Mouse (Mus musculus): ENCODE data around the gene Tbce. TPM values are rescaled to one million over a fixed set of nuclear protein-coding genes. Genes with fewer than 3 reads are reported as not detected.

Gene Tbce
- polyA plus RNA-seq, 1 experiment from 2014 or later: 69.1 TPM

GRCm38 (mm10) chr13:13969796-13970195 lies 69.6 kb downstream of the Tbce start:
- H3K27ac ChIP-seq (ENCODE audit: low read depth, low read length): no peak overlapping the region
- H3K36me3 ChIP-seq (ENCODE audit: control insufficient read depth, insufficient read depth, low read length): 0 out of 2 replicates have a peak, but pooled peaks cover 2% of the 10 kb centered on the region
- 91% methylated on average over 1 of the region's 1 CpGs for WGBS
- no peak overlapping the region for H3K4me2 ChIP-seq (ENCODE audit: low read depth)
- no peaks in the 10 kb centered on the region for H3K27me3 ChIP-seq (ENCODE audit: control insufficient read depth, insufficient read depth, low read length)
- no peaks in the 10 kb centered on the region for H3K9me3 ChIP-seq (ENCODE audit: control insufficient read depth, low read length)
- H3K9ac ChIP-seq (ENCODE audit: low read length): no peak overlapping the region
- DNase-seq (ENCODE audit: low spot score): no peak
- no peaks in the 10 kb centered on the region for H3K4me1 ChIP-seq (ENCODE audit: control insufficient read depth, insufficient read depth, low read length)
- no peak for ATAC-seq (ENCODE audit: insufficient read depth, low FRiP score, low TSS enrichment)
- H3K4me3 ChIP-seq (ENCODE audit: low read depth, low read length): no peak overlapping the region

- Histone ChIP-seq H3K27ac (ENCODE audit: low read depth, low read length) (no peak overlapping the region), H3K27me3 (ENCODE audit: control insufficient read depth, insufficient read depth, low read length) (no peaks in the 10 kb centered on the region), H3K4me3 (ENCODE audit: low read depth, low read length) (no peak overlapping the region), H3K9ac (ENCODE audit: low read length) (no peak overlapping the region), H3K36me3 (ENCODE audit: control insufficient read depth, insufficient read depth, low read length) (peaks cover 2% of the 10 kb centered on the region; the same call in 1 of the 2 replicates), H3K4me2 (ENCODE audit: low read depth) (no peak overlapping the region), H3K4me1 (ENCODE audit: control insufficient read depth, insufficient read depth, low read length) (no peaks in the 10 kb centered on the region), H3K9me3 (ENCODE audit: control insufficient read depth, low read length) (no peaks in the 10 kb centered on the region)
- ATAC-seq (ENCODE audit: insufficient read depth, low FRiP score, low TSS enrichment) (no peak), DNase-seq (ENCODE audit: low spot score) (no peak)
- 87% methylated on average over 4 of the region's 4 CpGs for WGBS
Measured at GRCm38 (mm10) chr13:13968629-13969111, 70.8 kb downstream of the Tbce start.

DNA sequence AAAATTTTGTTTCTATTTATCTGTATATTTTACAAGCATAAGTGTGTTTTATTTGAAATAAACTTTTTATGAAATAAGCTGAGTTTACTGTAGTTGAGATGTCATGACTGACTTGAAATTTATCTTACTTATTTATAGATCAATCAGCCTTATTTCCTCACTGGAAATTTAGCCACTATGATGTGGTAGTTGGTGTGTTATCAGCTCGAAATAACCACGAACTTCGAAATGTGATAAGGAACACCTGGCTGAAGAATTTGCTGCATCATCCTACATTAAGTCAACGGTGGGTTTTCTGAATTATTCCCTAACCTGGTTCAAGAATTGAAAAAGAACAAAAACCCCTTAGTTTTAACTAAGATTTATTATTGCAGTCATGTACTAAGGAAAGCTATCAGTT lies 73.3 kb downstream of the Tbce start:
- no peak overlapping the region for H3K9ac ChIP-seq (ENCODE audit: low read length)
- no peaks in the 10 kb centered on the region for H3K27me3 ChIP-seq (ENCODE audit: control insufficient read depth, insufficient read depth, low read length)
- WGBS: 90% methylated on average over 4 of the region's 4 CpGs
- no peaks in the 10 kb centered on the region for H3K9me3 ChIP-seq (ENCODE audit: control insufficient read depth, low read length)
- no peak overlapping the region for H3K4me2 ChIP-seq (ENCODE audit: low read depth)
- no peak overlapping the region for H3K4me3 ChIP-seq (ENCODE audit: low read depth, low read length)
- DNase-seq (ENCODE audit: low spot score): no peak
- H3K4me1 ChIP-seq (ENCODE audit: control insufficient read depth, insufficient read depth, low read length): no peaks in the 10 kb centered on the region
- no peak overlapping the region for H3K27ac ChIP-seq (ENCODE audit: low read depth, low read length)
- ATAC-seq (ENCODE audit: insufficient read depth, low FRiP score, low TSS enrichment): no peak
- H3K36me3 ChIP-seq (ENCODE audit: control insufficient read depth, insufficient read depth, low read length): peaks cover 2% of the 10 kb centered on the region; the same call in 1 of the 2 replicates

DNA sequence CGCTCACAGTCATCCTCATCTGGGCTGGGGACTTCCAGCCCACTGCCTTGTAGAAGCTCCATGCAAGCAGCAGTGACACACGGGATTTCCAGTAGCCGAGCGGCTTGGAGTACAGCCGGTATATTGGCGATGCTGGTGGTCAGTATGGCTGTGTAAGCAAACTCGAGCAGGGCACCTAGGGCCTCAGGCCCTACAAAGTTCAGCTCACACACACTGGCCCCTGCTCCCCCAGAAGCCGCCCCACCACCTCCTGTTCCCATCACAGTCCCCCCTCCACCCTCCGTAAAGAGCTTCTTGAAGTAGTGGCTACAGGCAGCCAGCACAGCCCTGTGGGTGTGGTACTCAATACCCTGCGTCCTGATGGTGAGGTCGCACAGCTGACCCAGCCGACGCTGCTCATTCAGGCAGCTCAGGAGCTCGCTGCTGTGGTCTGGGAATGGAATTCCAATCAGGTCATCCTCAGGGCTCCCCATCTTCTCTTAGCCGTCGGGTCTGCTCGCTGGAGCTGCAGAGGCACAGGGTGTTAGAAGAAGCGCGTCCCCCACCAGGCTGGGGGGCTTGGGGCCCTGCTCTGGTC lies 74.0 kb downstream of the Tbce start:
- Histone ChIP-seq H3K9ac (ENCODE audit: low read length) (no peak overlapping the region), H3K27ac (ENCODE audit: low read depth, low read length) (no peak overlapping the region), H3K27me3 (ENCODE audit: control insufficient read depth, insufficient read depth, low read length) (no peaks in the 10 kb centered on the region), H3K9me3 (ENCODE audit: control insufficient read depth, low read length) (no peaks in the 10 kb centered on the region), H3K4me1 (ENCODE audit: control insufficient read depth, insufficient read depth, low read length) (no peaks in the 10 kb centered on the region), H3K4me3 (ENCODE audit: low read depth, low read length) (no peak overlapping the region), H3K4me2 (ENCODE audit: low read depth) (no peak overlapping the region), H3K36me3 (ENCODE audit: control insufficient read depth, insufficient read depth, low read length) (no peaks in the 10 kb centered on the region; the same call in 1 of the 2 replicates)
- 79% methylated on average over 19 of the region's 19 CpGs for WGBS
- DNase-seq (ENCODE audit: low spot score): no peak
- ATAC-seq (ENCODE audit: insufficient read depth, low FRiP score, low TSS enrichment): no peak

- ATAC-seq (ENCODE audit: insufficient read depth, low FRiP score, low TSS enrichment): no peak
- no peaks in the 10 kb centered on the region; the same call in 1 of the 2 replicates for H3K36me3 ChIP-seq (ENCODE audit: control insufficient read depth, insufficient read depth, low read length)
- WGBS: 93% methylated on average over 4 of the region's 4 CpGs
Measured at GRCm38 (mm10) chr13:13961046-13961445, 78.4 kb downstream of the Tbce start.

GRCm38 (mm10) chr13:13960211-13960610 lies 79.2 kb downstream of the Tbce start:
- H3K27ac ChIP-seq (ENCODE audit: low read depth, low read length): no peak overlapping the region
- H3K9ac ChIP-seq (ENCODE audit: low read length): no peak overlapping the region
- ATAC-seq (ENCODE audit: insufficient read depth, low FRiP score, low TSS enrichment): no peak
- H3K9me3 ChIP-seq (ENCODE audit: control insufficient read depth, low read length): no peaks in the 10 kb centered on the region
- WGBS: 89% methylated on average over 4 of the region's 4 CpGs
- H3K36me3 ChIP-seq (ENCODE audit: control insufficient read depth, insufficient read depth, low read length): no peaks in the 10 kb centered on the region; the same call in 1 of the 2 replicates
- no peak overlapping the region for H3K4me3 ChIP-seq (ENCODE audit: low read depth, low read length)
- H3K27me3 ChIP-seq (ENCODE audit: control insufficient read depth, insufficient read depth, low read length): no peaks in the 10 kb centered on the region
- DNase-seq (ENCODE audit: low spot score): no peak
- H3K4me1 ChIP-seq (ENCODE audit: control insufficient read depth, insufficient read depth, low read length): peaks cover 4% of the 10 kb centered on the region; the same call in 1 of the 2 replicates
- H3K4me2 ChIP-seq (ENCODE audit: low read depth): no peak overlapping the region

More at GRCm38 (mm10) chr13:13961046-13961445, 78.4 kb downstream of the Tbce start:
- H3K9me3 ChIP-seq (ENCODE audit: control insufficient read depth, low read length): no peaks in the 10 kb centered on the region
- no peak overlapping the region for H3K9ac ChIP-seq (ENCODE audit: low read length)
- no peaks in the 10 kb centered on the region for H3K27me3 ChIP-seq (ENCODE audit: control insufficient read depth, insufficient read depth, low read length)
- H3K4me2 ChIP-seq (ENCODE audit: low read depth): no peak overlapping the region
- H3K4me3 ChIP-seq (ENCODE audit: low read depth, low read length): no peak overlapping the region
- DNase-seq (ENCODE audit: low spot score): no peak
- H3K27ac ChIP-seq (ENCODE audit: low read depth, low read length): no peak overlapping the region
- no peaks in the 10 kb centered on the region for H3K4me1 ChIP-seq (ENCODE audit: control insufficient read depth, insufficient read depth, low read length)

DNA sequence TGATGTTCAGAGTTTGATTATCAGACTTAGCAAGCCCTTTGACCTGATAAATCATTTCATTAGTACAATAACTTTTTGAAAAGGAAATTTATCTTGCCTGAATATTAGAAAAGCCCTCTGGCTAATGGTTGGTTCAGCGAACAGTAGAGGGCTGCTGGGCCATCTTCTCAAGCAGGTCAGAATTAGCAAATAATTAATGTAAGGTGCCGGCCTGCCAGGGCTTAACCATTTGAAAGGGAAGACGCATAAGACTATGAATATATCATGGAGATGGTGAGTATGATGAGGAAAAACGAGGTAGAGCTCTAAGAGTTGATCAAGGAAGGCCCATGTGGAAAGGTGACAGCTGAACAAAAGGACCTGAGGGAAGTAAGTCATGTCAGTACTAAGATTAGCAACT lies 82.8 kb downstream of the Tbce start:
- no peaks in the 10 kb centered on the region for H3K9me3 ChIP-seq (ENCODE audit: control insufficient read depth, low read length)
- no peaks in the 10 kb centered on the region for H3K27me3 ChIP-seq (ENCODE audit: control insufficient read depth, insufficient read depth, low read length)
- WGBS: 88% methylated on average over 4 of the region's 4 CpGs
- DNase-seq (ENCODE audit: low spot score) (no peak), ATAC-seq (ENCODE audit: insufficient read depth, low FRiP score, low TSS enrichment) (no peak)
- H3K4me3 ChIP-seq (ENCODE audit: low read depth, low read length): no peak overlapping the region
- peaks cover 4% of the 10 kb centered on the region; the same call in 1 of the 2 replicates for H3K4me1 ChIP-seq (ENCODE audit: control insufficient read depth, insufficient read depth, low read length)
- no peaks in the 10 kb centered on the region; the same call in 1 of the 2 replicates for H3K36me3 ChIP-seq (ENCODE audit: control insufficient read depth, insufficient read depth, low read length)
- H3K27ac ChIP-seq (ENCODE audit: low read depth, low read length): no peak overlapping the region
- no peak overlapping the region for H3K9ac ChIP-seq (ENCODE audit: low read length)
- no peak overlapping the region for H3K4me2 ChIP-seq (ENCODE audit: low read depth)

GRCm38 (mm10) chr13:13954931-13955330 lies 84.5 kb downstream of the Tbce start:
- ATAC-seq (ENCODE audit: insufficient read depth, low FRiP score, low TSS enrichment): no peak; the same call in 1 of the 2 replicates
- Histone ChIP-seq H3K4me3 (ENCODE audit: low read depth, low read length) (peak overlapping the region; percentile 86), H3K9ac (ENCODE audit: low read length) (peak overlapping the region; percentile 91), H3K27ac (ENCODE audit: low read depth, low read length) (peak overlapping the region; percentile 28), H3K4me2 (ENCODE audit: low read depth) (peak overlapping the region; percentile 85), H3K27me3 (ENCODE audit: control insufficient read depth, insufficient read depth, low read length) (no peaks in the 10 kb centered on the region), H3K9me3 (ENCODE audit: control insufficient read depth, low read length) (no peaks in the 10 kb centered on the region), H3K4me1 (ENCODE audit: control insufficient read depth, insufficient read depth, low read length) (peaks cover 4% of the 10 kb centered on the region; the same call in 1 of the 2 replicates), H3K36me3 (ENCODE audit: control insufficient read depth, insufficient read depth, low read length) (no peaks in the 10 kb centered on the region; the same call in 1 of the 2 replicates)
- peak; percentile 58 for DNase-seq (ENCODE audit: low spot score)
- WGBS: 0% methylated on average over 29 of the region's 29 CpGs
